Mouse (Mus musculus) heart, postnatal 0 days (tissue): ENCODE measurements around the gene Rasgrp1.

Experiments
- CTCF ChIP-seq: IDR thresholded peaks from 2 replicates; pipeline ENCODE4 v1.5.1; 2016; ENCODE audit warnings: antibody characterized with exemption, control low read depth, low read depth
- EP300 ChIP-seq: IDR thresholded peaks from 2 replicates; pipeline ENCODE4 v1.6.1; 2016; ENCODE audit warnings: antibody characterized with exemption, low read depth

DNA sequence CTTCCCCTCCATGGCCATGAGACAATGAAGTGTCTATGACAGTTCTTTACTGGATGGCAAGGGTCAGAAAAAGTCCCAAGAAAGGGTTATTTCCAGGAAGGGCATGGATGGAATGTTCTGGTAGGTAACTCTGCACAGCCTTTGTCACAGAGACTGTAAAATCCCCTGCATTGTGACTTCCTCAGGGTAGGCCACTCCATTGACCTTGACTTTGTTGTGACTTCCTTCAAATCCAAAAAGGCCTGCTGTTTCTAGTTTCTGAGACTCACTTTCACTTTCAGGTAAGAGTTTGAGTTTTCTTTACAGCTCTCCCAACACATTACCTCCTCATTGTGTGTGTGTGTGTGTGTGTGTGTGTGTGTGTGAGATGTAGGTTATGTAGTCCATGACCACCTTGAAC is 15.1 kb upstream of the Rasgrp1 start:
- TF ChIP-seq CTCF (no peak), EP300 (no peak)
